Mouse (Mus musculus) limb, embryonic 14.5 days (tissue): ENCODE results near the gene AC134908.4. TPM values are rescaled to one million over a fixed set of nuclear protein-coding genes. Genes with fewer than 3 reads are reported as not detected.

ENCODE experiments used
- ATAC-seq: fragments of 200-750 bp; cut with Nextera tagmentation; 2 replicates; pipeline ENCODE4 v1.8.0; 2017; ENCODE audit warnings: low read depth, moderate number of reproducible peaks, moderate TSS enrichment; ENCODE audit not compliant: low FRiP score
- DNase-seq: peaks from one replicate; pipeline ENCODE4 v3.0.0-alpha.2; 2015; ENCODE audit warnings: low spot score
- H3K27ac ChIP-seq: fragments of 300-500 bp; sonication (generic); replicated peaks from 2 replicates; pipeline ENCODE4 v1.5.1; 2014; ENCODE audit warnings: low read depth, mild to moderate bottlenecking, low read length, moderate library complexity, mixed read lengths
- H3K27me3 ChIP-seq: fragments of 300-500 bp; sonication (generic); 2 replicates; pipeline ENCODE4 v1.6.1; 2014; ENCODE audit warnings: low read length, mixed read lengths; ENCODE audit not compliant: control insufficient read depth, insufficient read depth
- H3K36me3 ChIP-seq: fragments of 300-500 bp; sonication (generic); 2 replicates; pipeline ENCODE4 v1.6.1; 2014; ENCODE audit warnings: mild to moderate bottlenecking, low read length, moderate library complexity, mixed read lengths; ENCODE audit not compliant: control insufficient read depth, insufficient read depth
- H3K4me1 ChIP-seq: fragments of 300-500 bp; sonication (generic); 2 replicates; pipeline ENCODE4 v1.6.1; 2014; ENCODE audit warnings: antibody characterized with exemption, low read length, mixed read lengths; ENCODE audit not compliant: control insufficient read depth, insufficient read depth
- H3K4me2 ChIP-seq: fragments of 300-500 bp; sonication (generic); replicated peaks from 2 replicates; pipeline ENCODE4 v1.6.1; 2014; ENCODE audit warnings: low read depth, mild to moderate bottlenecking, low read length, moderate library complexity; ENCODE audit not compliant: severe bottlenecking
- H3K4me3 ChIP-seq: fragments of 300-500 bp; sonication (generic); replicated peaks from 2 replicates; pipeline ENCODE4 v1.5.1; 2014; ENCODE audit warnings: low read length
- H3K9ac ChIP-seq: fragments of 300-500 bp; sonication (generic); 2 replicates; pipeline ENCODE4 v1.6.1; 2014; ENCODE audit warnings: mild to moderate bottlenecking, low read depth, low read length, moderate library complexity; ENCODE audit not compliant: severe bottlenecking
- H3K9me3 ChIP-seq: fragments of 300-500 bp; sonication (generic); 2 replicates; pipeline ENCODE4 v1.6.1; 2016; ENCODE audit warnings: low read length; ENCODE audit not compliant: control insufficient read depth
- POLR2A ChIP-seq: fragments of 200-500 bp; IDR thresholded peaks from 2 replicates; pipeline ENCODE4 v1.8.0; 2012; ENCODE audit warnings: inconsistent platforms, mild to moderate bottlenecking, moderate library complexity, borderline replicate concordance; ENCODE audit not compliant: insufficient read depth, insufficient read length; ENCODE audit errors: extremely low read depth
- WGBS: fragments of 180-500 bp; shearing (Covaris S2); extraction: QIAGEN DNeasy Blood & Tissue Kit; methylation state at CpG from one replicate; pipeline ENCODE4 v1.1.7; 2014; 5-methylcytosine and 5-hydroxymethylcytosine counted together
- polyA plus RNA-seq, 2 experiments: library from polyadenylated mRNA; depleted of rRNA in 1 of 2; stranded (reverse) in 1 of 2; unstranded in 1 of 2; fragments of >200 nt; fragmentation: Nextera tagmentation in 1 of 2; extraction: Ambion mirVana in 1 of 2; gene quantifications; 2 replicates each; pipeline versions ENCODE4 v1.2.1 to v1.2.3; 2012 to 2014

AC134908.4 gene
- polyA plus RNA-seq, 2 experiments = 0.30 TPM; not detected in 1

DNA sequence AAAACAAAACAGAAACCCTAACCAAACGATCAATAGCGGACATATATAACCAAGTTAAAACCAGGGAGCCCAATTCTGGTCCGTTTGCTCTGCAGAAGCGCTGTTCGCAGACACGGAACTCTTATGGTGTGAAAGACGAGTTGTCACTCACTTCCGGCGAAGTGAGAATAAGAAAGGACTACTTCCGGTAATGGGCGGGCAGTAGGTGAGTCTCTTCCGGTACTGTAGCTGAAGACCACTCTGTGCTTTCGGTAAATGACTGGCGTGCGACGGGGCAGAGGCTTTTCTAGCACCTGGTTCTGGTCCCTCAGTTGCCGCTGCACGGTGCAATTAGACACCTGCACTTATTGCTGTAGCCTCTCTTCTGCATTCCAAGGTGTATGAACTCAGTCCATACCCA lies 28.0 kb upstream of the AC134908.4 start, which contains the start of gene Wdr24:
TSS of gene Wdr24 (plus strand) at position 176 of the 400 bp plus-strand sequence.
- DNase-seq = peak; percentile 94
- Histone ChIP-seq H3K4me3 (peak within 1 kb of the TSS; percentile 47), H3K9me3 (no peaks in the 10 kb centered on the region), H3K4me2 (peak within 1 kb of the TSS; percentile 71), H3K9ac (peak within 1 kb of the TSS; percentile 38), H3K36me3 (peaks cover 20% of the 10 kb centered on the region), H3K27me3 (peaks cover 21% of the 10 kb centered on the region), H3K27ac (no peak within 1 kb of the TSS), H3K4me1 (peaks cover 15% of the 10 kb centered on the region)
- TF ChIP-seq POLR2A = peak; percentile 39; the same call in 1 of the 2 replicates
- ATAC-seq = peak; percentile 81
- WGBS = 0% methylated on average over 18 of the region's 18 CpGs

DNA sequence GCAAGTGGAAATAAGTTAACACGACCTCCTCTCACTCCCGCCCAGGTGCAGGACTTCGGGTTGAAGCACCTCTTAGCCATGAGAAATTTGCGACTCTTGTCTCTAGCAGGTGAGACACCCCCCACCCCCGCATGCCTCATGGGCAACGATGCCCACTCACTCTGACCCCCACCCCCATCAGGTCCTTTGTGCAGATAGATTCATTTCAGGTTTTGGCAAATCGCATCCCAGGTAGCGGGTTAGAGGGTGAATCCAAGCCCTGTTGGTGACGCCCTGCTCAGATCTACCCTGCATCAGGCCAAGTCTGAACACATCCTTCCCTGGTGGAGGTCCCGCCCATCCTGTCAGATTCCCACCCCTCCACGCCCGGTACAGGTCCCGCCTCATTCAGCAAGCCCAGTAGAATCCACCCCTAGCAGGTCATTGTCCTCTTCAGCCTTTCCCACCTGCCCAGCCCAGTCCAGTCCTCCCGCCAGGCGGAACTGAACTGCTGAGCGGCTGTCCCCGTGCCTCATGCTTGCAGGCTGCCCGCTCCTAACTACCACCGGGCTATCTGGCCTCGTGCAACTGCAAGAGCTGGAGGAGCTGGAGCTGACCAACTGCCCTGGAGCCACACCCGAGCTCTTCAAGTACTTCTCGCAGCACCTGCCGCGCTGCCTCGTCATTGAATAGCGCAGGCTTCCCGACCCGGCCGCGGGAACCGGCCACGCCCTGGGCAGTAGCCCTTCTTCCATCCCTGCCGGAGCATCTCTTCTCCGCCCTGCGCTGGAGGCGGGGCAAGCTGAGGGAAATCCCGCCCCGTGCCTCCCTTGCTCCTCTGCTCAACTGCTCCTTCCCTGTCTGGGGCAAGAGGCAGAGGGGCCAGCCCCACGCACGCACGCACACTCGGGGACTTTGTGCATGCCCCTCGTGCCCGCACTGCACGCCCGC lies 23.7 kb upstream of the AC134908.4 start:
- H3K27ac ChIP-seq = no peak overlapping the region
- no peaks in the 10 kb centered on the region for H3K9me3 ChIP-seq
- 5% methylated on average over 46 of the region's 46 CpGs for WGBS
- DNase-seq (no peak), ATAC-seq (no peak)
- H3K4me3 ChIP-seq = no peak overlapping the region
- no peaks in the 10 kb centered on the region for H3K36me3 ChIP-seq
- peaks cover 35% of the 10 kb centered on the region for H3K27me3 ChIP-seq
- peak overlapping the region; percentile 28; the same call in 1 of the 2 replicates for H3K4me2 ChIP-seq
- no peak overlapping the region for H3K9ac ChIP-seq
- no peak for TF ChIP-seq POLR2A
- H3K4me1 ChIP-seq = peaks cover 3% of the 10 kb centered on the region

DNA sequence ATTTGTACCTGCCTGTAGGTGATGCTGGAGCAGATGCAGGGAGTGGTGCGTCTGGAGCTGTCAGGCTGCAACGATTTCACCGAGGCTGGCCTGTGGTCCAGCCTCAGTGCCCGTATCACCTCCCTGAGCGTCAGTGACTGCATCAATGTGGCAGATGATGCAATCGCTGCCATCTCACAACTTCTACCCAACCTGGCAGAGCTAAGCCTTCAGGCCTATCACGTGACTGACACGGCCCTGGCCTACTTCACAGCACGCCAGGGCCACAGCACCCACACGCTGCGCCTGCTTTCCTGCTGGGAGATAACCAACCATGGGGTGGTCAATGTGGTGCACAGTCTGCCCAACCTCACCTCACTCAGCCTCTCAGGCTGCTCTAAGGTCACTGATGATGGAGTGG lies 22.2 kb upstream of the AC134908.4 start:
- no peak overlapping the region for H3K27ac ChIP-seq
- no peak overlapping the region for H3K9ac ChIP-seq
- 0 out of 2 replicates have a peak, but pooled peaks cover 4% of the 10 kb centered on the region for H3K4me1 ChIP-seq
- no peak overlapping the region for H3K4me2 ChIP-seq
- TF ChIP-seq POLR2A = no peak
- H3K9me3 ChIP-seq = no peaks in the 10 kb centered on the region
- peaks cover 41% of the 10 kb centered on the region for H3K27me3 ChIP-seq
- ATAC-seq (no peak), DNase-seq (no peak)
- H3K4me3 ChIP-seq = no peak overlapping the region
- 82% methylated on average over 11 of the region's 11 CpGs for WGBS
- H3K36me3 ChIP-seq = no peaks in the 10 kb centered on the region

DNA sequence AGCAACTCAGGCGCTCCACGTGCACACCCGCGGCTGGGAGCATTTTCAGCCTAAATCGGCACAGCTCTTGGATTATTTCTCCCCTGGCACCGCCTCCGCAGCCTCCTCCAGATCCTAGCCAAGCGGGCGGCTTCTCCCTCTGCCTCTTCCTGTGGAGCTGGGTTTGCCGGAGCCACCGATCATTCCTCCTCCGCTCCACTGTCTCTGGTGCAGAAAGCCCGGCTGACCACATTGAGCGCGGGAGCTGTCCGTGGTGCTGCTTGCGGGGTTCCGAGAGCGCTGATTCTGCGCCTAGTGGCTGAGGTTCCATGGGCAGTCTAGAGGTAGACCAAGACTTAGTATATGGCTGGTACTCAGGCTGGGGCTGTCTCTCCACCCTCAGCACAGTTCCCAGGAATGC lies 18.0 kb upstream of the AC134908.4 start:
- Histone ChIP-seq H3K4me1 (peaks cover 9% of the 10 kb centered on the region), H3K9me3 (no peaks in the 10 kb centered on the region), H3K36me3 (no peaks in the 10 kb centered on the region), H3K27ac (no peak overlapping the region), H3K4me3 (no peak overlapping the region), H3K9ac (no peak overlapping the region), H3K4me2 (no peak overlapping the region), H3K27me3 (peaks cover 38% of the 10 kb centered on the region)
- 1% methylated on average over 16 of the region's 20 CpGs for WGBS
- DNase-seq = peak; percentile 88
- no peak for TF ChIP-seq POLR2A
- peak; percentile 50; the same call in 1 of the 2 replicates for ATAC-seq

DNA sequence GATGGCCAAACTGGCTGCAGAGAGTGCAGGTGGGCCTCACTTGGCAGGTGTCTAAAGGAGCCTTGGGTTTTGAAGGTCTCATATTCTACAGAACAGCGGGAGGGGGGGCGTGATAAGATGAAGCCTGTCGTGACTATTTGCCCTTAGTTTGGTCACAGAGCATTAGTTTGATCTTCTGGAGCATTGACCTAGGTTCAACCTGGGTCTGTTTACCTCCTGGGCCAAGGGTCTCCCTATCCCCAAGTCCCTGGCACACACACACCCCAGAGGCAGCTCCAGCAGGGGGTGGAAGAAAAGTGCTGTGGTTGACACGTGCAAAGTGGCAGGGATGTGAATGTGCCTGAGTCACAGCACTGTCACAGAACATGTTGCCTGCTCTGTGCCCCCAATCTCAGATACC lies 15.4 kb upstream of the AC134908.4 start:
- H3K27me3 ChIP-seq = peaks cover 30% of the 10 kb centered on the region
- no peak for ATAC-seq
- WGBS = 66% methylated on average over 4 of the region's 4 CpGs

More for the DNA sequence above, 15.4 kb upstream of the AC134908.4 start:
- H3K4me2 ChIP-seq = no peak overlapping the region
- DNase-seq = no peak
- H3K4me1 ChIP-seq = peaks cover 9% of the 10 kb centered on the region
- no peaks in the 10 kb centered on the region for H3K36me3 ChIP-seq
- no peak overlapping the region for H3K9ac ChIP-seq
- H3K4me3 ChIP-seq = no peak overlapping the region
- TF ChIP-seq POLR2A = no peak
- no peaks in the 10 kb centered on the region for H3K9me3 ChIP-seq
- H3K27ac ChIP-seq = no peak overlapping the region
